Mouse (Mus musculus) olfactory bulb, adult 2 months (tissue): ENCODE measurements around the gene Gm49388. TPM values are rescaled to one million over a fixed set of nuclear protein-coding genes. Genes with fewer than 3 reads are reported as not detected.

Source experiments
- H3K27ac ChIP-seq: fragments of 200-500 bp; 2 replicates; pipeline ENCODE4 v1.5.1; 2012; ENCODE audit warnings: low read depth, low read length; ENCODE audit not compliant: insufficient read depth
- H3K4me1 ChIP-seq: fragments of 200-500 bp; 2 replicates; pipeline ENCODE4 v1.6.1; 2012; ENCODE audit warnings: low read length; ENCODE audit not compliant: control insufficient read depth, insufficient read depth
- H3K4me3 ChIP-seq: fragments of 200-500 bp; 2 replicates; pipeline ENCODE4 v1.5.1; 2012; ENCODE audit warnings: mild to moderate bottlenecking, low read depth, low read length, moderate library complexity; ENCODE audit not compliant: insufficient read depth
- CTCF ChIP-seq: fragments of 200-500 bp; IDR thresholded peaks from 2 replicates; pipeline ENCODE4 v1.5.1; 2012; ENCODE audit warnings: low read depth, mild to moderate bottlenecking, low read length, moderate library complexity; ENCODE audit not compliant: insufficient read depth
- POLR2A ChIP-seq: fragments of 200-500 bp; IDR thresholded peaks from 2 replicates; pipeline ENCODE4 v1.6.1; 2012; ENCODE audit warnings: mild to moderate bottlenecking, low read depth, low read length, moderate library complexity; ENCODE audit not compliant: insufficient read depth
- WGBS: fragments of 180-500 bp; shearing (Covaris S2); methylation state at CpG from one replicate; pipeline ENCODE4 v1.1.7; 2018; 5-methylcytosine and 5-hydroxymethylcytosine counted together
- polyA plus RNA-seq: library from polyadenylated mRNA; stranded (reverse); fragments of >200 nt; gene quantifications from 2 replicates; pipeline ENCODE4 v1.2.4, GENCODE M21; 2012; ENCODE audit warnings: low replicate concordance; ENCODE audit not compliant: missing spikeins, insufficient read depth, insufficient read length

Gene Gm49388
- polyA plus RNA-seq, 1 experiment: not detected

DNA sequence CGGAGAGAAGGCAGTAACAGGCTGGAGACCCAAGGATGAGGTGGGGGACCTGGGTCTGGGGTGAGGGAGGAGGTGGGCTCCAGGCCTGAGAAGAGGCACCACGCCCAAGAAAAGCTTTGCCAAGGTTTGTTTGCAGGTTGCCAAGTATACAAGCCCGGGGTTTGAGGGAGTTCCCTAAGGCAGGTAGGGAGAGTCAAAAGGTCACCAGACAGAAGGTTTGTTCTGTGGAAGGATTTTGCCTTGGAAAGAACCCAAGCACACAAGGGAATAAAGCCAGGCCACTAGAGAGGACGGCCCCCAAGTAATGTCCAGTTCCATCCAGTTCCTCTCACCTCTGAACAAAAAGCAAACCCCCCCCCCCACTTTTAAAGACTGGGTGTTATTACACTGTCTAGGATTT, 25.8 kb downstream of the Gm49388 start:
- H3K4me3 ChIP-seq: no peak overlapping the region
- 78% methylated on average over 4 of the region's 4 CpGs for WGBS
- peaks cover 36% of the 10 kb centered on the region for H3K4me1 ChIP-seq
- H3K27ac ChIP-seq: no peak overlapping the region
- TF ChIP-seq CTCF (no peak), POLR2A (no peak)

- H3K4me1 ChIP-seq: peaks cover 46% of the 10 kb centered on the region
- WGBS: 75% methylated on average over 3 of the region's 3 CpGs
- H3K27ac ChIP-seq: no peak overlapping the region
- H3K4me3 ChIP-seq: no peak overlapping the region
- TF ChIP-seq POLR2A (no peak), CTCF (no peak)
These were observed 26.9 kb downstream of the Gm49388 start for GRCm38 (mm10) chr7:127812292-127812691.

- 22% methylated on average over 4 of the region's 4 CpGs for WGBS
- no peak for TF ChIP-seq POLR2A
- no peak for TF ChIP-seq CTCF
- peaks cover 50% of the 10 kb centered on the region for H3K4me1 ChIP-seq
- H3K4me3 ChIP-seq: no peak overlapping the region
- peak overlapping the region; percentile 84 for H3K27ac ChIP-seq
These were observed 28.4 kb downstream of the Gm49388 start for GRCm38 (mm10) chr7:127813821-127814220.

- peak overlapping the region; percentile 84 for H3K27ac ChIP-seq
- H3K4me3 ChIP-seq: no peak overlapping the region
- 17% methylated on average over 19 of the region's 19 CpGs for WGBS
- no peak for TF ChIP-seq CTCF
- peaks cover 54% of the 10 kb centered on the region for H3K4me1 ChIP-seq
These were observed 29.0 kb downstream of the Gm49388 start for GRCm38 (mm10) chr7:127814241-127814921.

DNA sequence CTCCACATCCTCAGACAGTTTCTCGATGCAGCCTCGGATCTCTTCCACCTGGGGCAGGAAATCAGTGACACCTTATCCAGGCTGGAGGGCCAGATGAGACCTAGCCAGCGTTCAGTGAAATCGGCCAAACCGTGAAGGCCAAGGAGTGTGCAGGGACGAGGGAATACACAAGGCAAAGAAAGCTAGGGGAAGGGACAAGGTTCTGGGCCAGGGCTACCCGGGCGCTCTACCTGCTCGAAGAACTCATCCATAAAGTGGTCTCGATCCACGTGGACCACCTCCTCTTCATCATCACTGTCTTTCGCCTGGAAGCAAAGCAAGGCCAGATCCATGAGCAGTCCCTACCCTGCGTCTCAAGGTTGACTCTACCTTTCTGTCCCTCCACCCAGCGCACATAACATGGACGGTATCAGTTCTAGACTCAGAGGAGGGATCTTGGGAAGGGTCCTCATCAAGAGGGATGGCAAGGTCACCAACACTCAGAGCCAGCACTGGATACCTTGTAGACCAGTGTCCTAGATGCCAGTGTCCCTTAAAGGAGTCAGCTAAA, 29.8 kb downstream of the Gm49388 start:
- 82% methylated on average over 15 of the region's 15 CpGs for WGBS
- Histone ChIP-seq H3K27ac (peak overlapping the region; percentile 64), H3K4me1 (peaks cover 55% of the 10 kb centered on the region), H3K4me3 (no peak overlapping the region)
- TF ChIP-seq POLR2A (no peak), CTCF (no peak)

DNA sequence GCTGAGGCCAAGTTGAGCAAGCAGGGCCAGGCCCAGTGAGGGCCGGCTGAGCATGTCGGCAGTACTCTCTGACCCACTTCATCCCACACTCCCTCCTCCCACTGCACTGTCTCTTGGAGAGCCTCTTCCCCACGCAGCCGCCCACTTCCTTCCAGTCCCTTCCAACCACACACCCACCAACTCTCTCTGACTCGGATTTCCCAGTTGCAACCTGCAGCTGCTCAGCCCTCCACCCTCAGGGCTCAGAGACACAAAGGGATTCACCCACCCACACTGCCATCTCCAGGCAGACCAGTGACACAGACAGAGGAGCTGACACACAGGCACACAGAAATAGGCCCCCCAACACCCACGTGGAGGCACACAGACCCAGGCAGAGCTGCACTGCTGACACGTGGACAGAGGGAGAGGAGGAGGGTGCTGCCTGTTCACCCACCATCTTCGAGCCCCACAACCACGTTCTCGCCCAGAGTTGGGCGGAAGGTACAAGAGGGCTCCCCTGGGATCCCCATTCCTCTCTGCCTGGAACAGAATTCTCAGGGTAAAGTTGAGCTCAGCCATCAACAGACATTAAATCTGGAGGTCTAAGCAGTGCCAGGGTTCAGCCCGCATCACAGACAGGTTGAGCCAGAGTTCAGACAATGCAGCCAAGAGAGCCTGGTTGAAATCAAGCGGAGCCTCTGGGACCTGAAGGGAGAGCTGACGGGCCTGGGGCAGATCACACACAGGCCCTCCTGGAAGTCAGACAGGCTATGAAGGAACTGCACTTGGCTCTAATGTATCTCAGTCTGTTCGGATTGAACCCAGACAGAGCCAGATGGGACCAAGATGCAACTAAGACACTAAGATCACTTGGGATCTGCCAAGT, 30.8 kb downstream of the Gm49388 start:
- 21% methylated on average over 15 of the region's 15 CpGs for WGBS
- H3K4me1 ChIP-seq: peaks cover 56% of the 10 kb centered on the region

DNA sequence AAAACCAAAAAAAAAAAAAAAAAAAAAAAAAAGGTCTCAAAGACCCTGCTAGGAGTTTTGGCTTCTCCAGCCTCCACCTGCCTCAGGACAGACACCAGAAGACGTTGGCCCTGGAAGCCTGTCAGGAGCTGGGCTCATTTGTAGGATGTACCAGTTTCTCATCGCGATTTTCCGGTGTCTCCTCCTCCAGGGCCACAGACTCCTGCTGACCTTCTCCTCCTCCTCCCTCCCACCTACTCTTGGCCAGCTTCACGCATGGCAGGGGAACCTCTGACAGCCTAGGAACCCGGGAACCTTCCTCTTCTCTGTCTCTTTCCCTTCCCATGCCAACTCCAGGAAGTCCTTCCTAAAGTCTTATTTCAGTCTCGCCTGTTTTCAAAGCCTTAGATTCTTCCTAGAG, 31.6 kb downstream of the Gm49388 start:
- 39% methylated on average over 7 of the region's 7 CpGs for WGBS
- Histone ChIP-seq H3K27ac (peak overlapping the region; percentile 78), H3K4me1 (peaks cover 57% of the 10 kb centered on the region), H3K4me3 (no peak overlapping the region)
- TF ChIP-seq CTCF (no peak), POLR2A (no peak)

More for the DNA sequence above, 30.8 kb downstream of the Gm49388 start:
- H3K27ac ChIP-seq: peak overlapping the region; percentile 66
- H3K4me3 ChIP-seq: no peak overlapping the region
- TF ChIP-seq CTCF (peak; percentile 17; the same call in 1 of the 2 replicates), POLR2A (no peak)

GRCm38 (mm10) chr7:127817776-127818175, 32.4 kb downstream of the Gm49388 start:
- H3K4me1 ChIP-seq: peaks cover 53% of the 10 kb centered on the region
- H3K4me3 ChIP-seq: no peak overlapping the region
- 63% methylated on average over 5 of the region's 5 CpGs for WGBS
- no peak for TF ChIP-seq CTCF
- TF ChIP-seq POLR2A: no peak
- peak overlapping the region; percentile 78 for H3K27ac ChIP-seq
